Mouse (Mus musculus) G1E (cell line): ENCODE measurements around the gene Slc6a13. TPM values are rescaled to one million over a fixed set of nuclear protein-coding genes. Genes with fewer than 3 reads are reported as not detected.

Experiments
- ATAC-seq: 2 replicates; pipeline ENCODE4 v1.8.0; 2016; ENCODE audit warnings: mild to moderate bottlenecking; ENCODE audit not compliant: insufficient number of reproducible peaks, poor library complexity, low FRiP score, severe bottlenecking; ENCODE audit errors: extremely low read depth
- DNase-seq: peaks from one replicate; pipeline ENCODE4 v3.0.0; 2012; ENCODE audit warnings: low spot score
- H3K27me3 ChIP-seq: 2 replicates; pipeline ENCODE4 v1.6.1; 2012; ENCODE audit warnings: mild to moderate bottlenecking, low read length, inconsistent platforms; ENCODE audit not compliant: insufficient read depth
- H3K36me3 ChIP-seq: replicated peaks from 2 replicates; pipeline ENCODE3; 2012; ENCODE audit warnings: mild to moderate bottlenecking, inconsistent platforms
- H3K4me1 ChIP-seq: 2 replicates; pipeline ENCODE4 v1.6.1; 2012; ENCODE audit warnings: low read depth, low read length, inconsistent platforms, mixed read lengths; ENCODE audit not compliant: insufficient read depth
- H3K4me3 ChIP-seq: 2 replicates; pipeline ENCODE4 v1.5.1; 2012; ENCODE audit warnings: low read depth, mild to moderate bottlenecking, inconsistent platforms, low read length, moderate library complexity, mixed read lengths
- H3K9me3 ChIP-seq: replicated peaks from 2 replicates; pipeline ENCODE4 v1.6.1; 2012; ENCODE audit warnings: inconsistent platforms
- CTCF ChIP-seq: IDR thresholded peaks from 2 replicates; pipeline ENCODE4 v1.5.1; 2012; ENCODE audit warnings: low read depth, low read length, inconsistent platforms, mixed read lengths
- GATA1 ChIP-seq: IDR thresholded peaks from 2 replicates; pipeline ENCODE4 v1.6.1; 2012; ENCODE audit warnings: borderline replicate concordance, low read length, inconsistent platforms, mixed read lengths
- GATA2 ChIP-seq: IDR thresholded peaks from 2 replicates; pipeline ENCODE4 v1.6.1; 2012; ENCODE audit warnings: low read depth, low read length, inconsistent platforms, borderline replicate concordance
- POLR2AphosphoS5 ChIP-seq: IDR thresholded peaks from 2 replicates; pipeline ENCODE4 v1.6.1; 2012; ENCODE audit warnings: low read depth, low read length, inconsistent platforms; ENCODE audit not compliant: insufficient replicate concordance
- TAL1 ChIP-seq: conservative IDR thresholded peaks from 2 replicates; pipeline ENCODE4 v1.6.1; 2012; ENCODE audit warnings: low read depth, low read length, inconsistent platforms, mixed read lengths
- polyA plus RNA-seq: library from polyadenylated mRNA; stranded (reverse); fragments of >175 nt; gene quantifications from 2 replicates; pipeline ENCODE4 v1.2.3, GENCODE M21; 2012
- total RNA-seq, 2 experiments: library from RNA; stranded (forward) in 1 of 2; stranded (reverse) in 1 of 2; fragments of 200-1000 nt in 1 of 2; fragments of >200 nt in 1 of 2; fragmentation: Nextera tagmentation in 1 of 2; gene quantifications; 2 replicates each; pipeline ENCODE4 v1.2.3; 2014 to 2017

The Slc6a13 gene
- total and polyA plus RNA-seq, 3 experiments = 9.1 to 13.7 (median 11.7) TPM

GRCm38 (mm10) chr6:121343771-121344123 lies 43.7 kb downstream of the Slc6a13 start:
- TF ChIP-seq CTCF (no peak), GATA2 (no peak), TAL1 (no peak), GATA1 (no peak), POLR2AphosphoS5 (no peak)
- no peaks in the 10 kb centered on the region for H3K9me3 ChIP-seq
- peaks cover 3% of the 10 kb centered on the region for H3K27me3 ChIP-seq
- no peak for DNase-seq
- peaks cover 7% of the 10 kb centered on the region for H3K36me3 ChIP-seq
- no peak for ATAC-seq
- H3K4me1 ChIP-seq = peaks cover 2% of the 10 kb centered on the region; the same call in 1 of the 2 replicates
- no peak overlapping the region for H3K4me3 ChIP-seq

GRCm38 (mm10) chr6:121344329-121344728 lies 44.3 kb downstream of the Slc6a13 start:
- H3K4me1 ChIP-seq = peaks cover 2% of the 10 kb centered on the region; the same call in 1 of the 2 replicates
- no peaks in the 10 kb centered on the region for H3K9me3 ChIP-seq
- no peak for DNase-seq
- H3K4me3 ChIP-seq = no peak overlapping the region
- H3K27me3 ChIP-seq = peaks cover 3% of the 10 kb centered on the region
- no peak for ATAC-seq
- H3K36me3 ChIP-seq = peaks cover under 1% of the 10 kb centered on the region
- no peak for TF ChIP-seq POLR2AphosphoS5
- TF ChIP-seq GATA2 = no peak
- TF ChIP-seq TAL1 = no peak
- no peak for TF ChIP-seq GATA1
- TF ChIP-seq CTCF = no peak

- H3K4me3 ChIP-seq = no peak overlapping the region
- peaks cover 3% of the 10 kb centered on the region for H3K27me3 ChIP-seq
- no peaks in the 10 kb centered on the region for H3K9me3 ChIP-seq
- ATAC-seq (no peak), DNase-seq (no peak)
- TF ChIP-seq GATA2 (no peak), POLR2AphosphoS5 (no peak), TAL1 (no peak), CTCF (no peak)
- peaks cover 2% of the 10 kb centered on the region; the same call in 1 of the 2 replicates for H3K4me1 ChIP-seq
- no peaks in the 10 kb centered on the region for H3K36me3 ChIP-seq
Observed at GRCm38 (mm10) chr6:121346428-121346827, 46.4 kb downstream of the Slc6a13 start.

DNA sequence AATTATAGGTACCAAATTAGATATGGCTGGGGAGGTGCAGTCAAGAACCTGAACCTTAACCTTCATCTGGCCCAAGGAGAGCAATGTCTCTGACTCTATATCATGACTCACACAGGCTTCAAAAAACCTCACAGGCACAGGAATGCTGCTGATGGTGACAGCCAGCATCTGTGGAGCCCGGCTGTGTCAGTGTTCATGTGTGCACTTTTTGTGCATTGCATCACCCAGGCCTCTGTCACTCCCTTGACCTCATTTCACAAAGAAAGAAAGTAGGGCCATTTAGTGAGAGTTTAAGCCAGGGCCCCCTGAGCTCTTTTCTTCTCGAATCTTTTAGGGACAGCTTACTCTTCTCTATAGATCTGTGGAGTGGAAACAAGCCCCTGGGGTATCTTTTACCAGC lies 52.2 kb downstream of the Slc6a13 start:
- no peak for DNase-seq
- TF ChIP-seq GATA2 (no peak), CTCF (no peak), POLR2AphosphoS5 (no peak), GATA1 (no peak), TAL1 (no peak)
- Histone ChIP-seq H3K4me3 (no peak overlapping the region), H3K27me3 (no peaks in the 10 kb centered on the region; the same call in none of the 2 replicates), H3K4me1 (no peaks in the 10 kb centered on the region), H3K36me3 (no peaks in the 10 kb centered on the region), H3K9me3 (no peaks in the 10 kb centered on the region)
- ATAC-seq = no peak

DNA sequence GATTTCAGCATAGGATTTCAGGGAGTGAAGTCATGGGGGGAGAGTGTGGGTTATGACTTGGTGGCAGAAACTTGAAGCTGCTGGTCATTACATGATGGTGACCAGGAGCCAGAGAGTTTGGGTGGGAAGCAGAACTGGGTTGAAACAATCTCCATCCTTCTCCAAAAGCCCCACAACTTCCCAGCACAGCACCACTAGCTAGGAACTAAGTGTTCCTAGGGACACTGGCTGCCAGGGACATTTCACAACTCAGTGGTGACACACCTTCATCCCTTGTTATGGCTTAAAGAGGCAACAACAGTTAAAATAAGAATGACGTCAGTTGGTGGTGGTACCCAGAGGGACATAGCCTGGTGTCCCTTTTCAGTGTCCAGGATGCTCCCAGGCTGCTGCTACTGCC lies 56.0 kb downstream of the Slc6a13 start:
- Histone ChIP-seq H3K9me3 (no peaks in the 10 kb centered on the region), H3K36me3 (no peaks in the 10 kb centered on the region), H3K4me3 (no peak overlapping the region), H3K4me1 (no peaks in the 10 kb centered on the region), H3K27me3 (no peaks in the 10 kb centered on the region; the same call in 1 of the 2 replicates)
- ATAC-seq (no peak), DNase-seq (no peak)
- TF ChIP-seq GATA2 (no peak), GATA1 (no peak), POLR2AphosphoS5 (no peak), TAL1 (no peak), CTCF (no peak)

GRCm38 (mm10) chr6:121357232-121357631 lies 57.2 kb downstream of the Slc6a13 start:
- no peaks in the 10 kb centered on the region for H3K4me1 ChIP-seq
- ATAC-seq = no peak
- H3K4me3 ChIP-seq = no peak overlapping the region
- no peak for DNase-seq
- TF ChIP-seq TAL1 (no peak), CTCF (no peak), GATA2 (no peak), POLR2AphosphoS5 (no peak), GATA1 (no peak)
- H3K9me3 ChIP-seq = no peaks in the 10 kb centered on the region
- no peaks in the 10 kb centered on the region for H3K36me3 ChIP-seq
- no peaks in the 10 kb centered on the region; the same call in 1 of the 2 replicates for H3K27me3 ChIP-seq
